Mouse (Mus musculus): ENCODE results near the gene Sorbs1. TPM values are rescaled to one million over a fixed set of nuclear protein-coding genes. Genes with fewer than 3 reads are reported as not detected.
A peak's percentile ranks its signal among the peaks of the same experiment; 100 is the strongest.

Gene Sorbs1
- polyA plus RNA-seq, 1 experiment = 13.2 TPM

DNA sequence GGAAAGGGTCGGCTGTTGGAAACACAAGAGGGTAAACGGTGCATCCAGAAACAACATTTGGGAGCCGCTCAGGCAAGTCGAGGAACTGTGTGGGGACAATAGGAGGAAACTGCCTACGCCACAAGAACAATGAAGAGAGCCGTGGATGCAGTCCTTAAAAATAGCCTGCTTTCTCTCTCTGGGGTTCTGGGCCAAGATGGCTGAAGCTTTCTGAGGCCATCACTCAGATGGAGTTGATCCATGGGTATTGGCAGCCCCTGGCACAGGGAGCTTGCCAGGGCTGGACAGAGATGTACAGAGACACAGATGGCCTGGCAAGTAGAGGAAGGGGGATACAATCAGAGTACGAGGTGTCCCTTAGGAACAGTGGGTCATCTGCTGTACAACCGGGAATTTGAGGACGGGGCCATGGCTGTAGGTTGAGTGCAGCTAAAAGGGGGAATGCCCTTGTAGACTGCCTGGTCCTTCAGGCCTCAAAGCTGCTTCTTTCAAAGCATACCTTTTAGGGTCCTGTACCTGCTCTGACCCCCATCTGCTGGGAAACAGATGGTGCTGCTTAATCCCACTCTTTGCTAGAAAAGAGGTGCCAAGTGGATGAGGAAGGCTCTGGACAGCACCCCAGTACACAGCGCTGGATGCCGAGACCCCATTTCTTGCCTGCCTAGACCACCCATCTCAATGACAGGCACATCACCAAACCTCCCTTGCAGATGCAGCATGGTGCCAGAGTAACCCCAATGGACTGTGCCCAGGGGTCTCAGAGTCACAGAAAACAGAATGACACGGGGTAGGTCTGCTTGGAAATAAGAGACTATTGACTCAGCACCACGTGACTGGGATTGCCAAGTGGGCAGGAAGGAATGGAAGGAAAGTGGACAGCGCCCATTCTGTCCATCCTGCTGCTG lies 117.6 kb downstream of the Sorbs1 start:
- H3K4me3 ChIP-seq (ENCODE audit: low read depth, low read length) = no peak overlapping the region
- H3K27ac ChIP-seq (ENCODE audit: insufficient read depth, low read depth, low read length) = peak overlapping the region; percentile 45; the same call in 1 of the 2 replicates
- peaks cover 10% of the 10 kb centered on the region; the same call in 1 of the 2 replicates for H3K4me1 ChIP-seq (ENCODE audit: control insufficient read depth, insufficient read depth, insufficient read length, low read length)
- H3K36me3 ChIP-seq (ENCODE audit: control insufficient read depth, insufficient read depth, low read length) = peaks cover 8% of the 10 kb centered on the region
- 87% methylated on average over 14 of the region's 14 CpGs for WGBS
- no peaks in the 10 kb centered on the region for H3K27me3 ChIP-seq (ENCODE audit: control insufficient read depth, insufficient read depth, low read length)
- TF ChIP-seq POLR2A (IDR thresholded peaks at IDR 0.05; ENCODE audit: low read depth, low read length) (no peak), CTCF (IDR thresholded peaks at IDR 0.05; ENCODE audit: extremely low read depth, insufficient read length, insufficient replicate concordance, low read depth, low read length) (no peak)

- Histone ChIP-seq H3K4me3 (ENCODE audit: low read depth, low read length) (no peak overlapping the region), H3K4me1 (ENCODE audit: control insufficient read depth, insufficient read depth, insufficient read length, low read length) (peaks cover 9% of the 10 kb centered on the region; the same call in 1 of the 2 replicates), H3K27ac (ENCODE audit: insufficient read depth, low read depth, low read length) (peak overlapping the region; percentile 45), H3K27me3 (ENCODE audit: control insufficient read depth, insufficient read depth, low read length) (no peaks in the 10 kb centered on the region), H3K36me3 (ENCODE audit: control insufficient read depth, insufficient read depth, low read length) (peaks cover 8% of the 10 kb centered on the region)
- no peak for TF ChIP-seq CTCF (IDR thresholded peaks at IDR 0.05; ENCODE audit: extremely low read depth, insufficient read length, insufficient replicate concordance, low read depth, low read length)
- TF ChIP-seq POLR2A (IDR thresholded peaks at IDR 0.05; ENCODE audit: low read depth, low read length) = no peak
- WGBS = 82% methylated on average over 12 of the region's 12 CpGs
These were observed 118.3 kb downstream of the Sorbs1 start for GRCm38 (mm10) chr19:40395321-40395695.

DNA sequence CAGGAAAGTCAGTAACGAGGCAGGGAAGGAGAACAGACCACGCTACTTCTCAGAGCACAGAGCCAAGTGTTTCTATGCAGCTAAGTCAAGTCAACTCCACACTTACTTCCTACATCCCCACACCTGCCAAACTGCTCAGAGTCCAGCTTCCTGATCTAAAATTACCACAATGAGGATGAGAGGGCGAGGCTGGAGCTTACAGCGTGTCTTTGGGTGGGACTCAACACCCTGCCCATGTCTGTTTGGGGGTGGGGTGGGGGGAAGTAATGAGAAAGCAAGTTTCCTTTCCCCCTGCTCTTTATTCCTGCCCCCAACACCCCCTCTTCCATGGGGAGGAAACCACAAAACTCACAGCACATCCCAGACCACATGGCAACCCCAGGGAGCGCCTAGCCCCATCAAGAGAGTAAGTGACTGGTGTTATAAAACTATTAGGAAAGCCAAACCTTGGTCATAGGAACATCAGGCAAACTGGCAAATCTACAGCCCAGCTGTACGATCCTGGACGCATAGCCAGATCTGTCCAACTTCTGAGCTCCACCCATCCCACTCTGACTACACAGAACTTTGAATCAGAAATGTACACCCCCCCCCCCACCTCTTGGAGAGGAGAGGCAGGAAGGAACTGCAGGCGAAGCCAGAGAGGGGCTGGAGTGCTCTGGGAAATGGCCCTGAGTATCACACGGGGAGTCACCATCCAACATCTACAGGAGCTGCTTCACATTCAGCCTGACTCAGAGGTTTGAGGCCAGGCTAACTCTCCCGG lies 118.8 kb downstream of the Sorbs1 start:
- Histone ChIP-seq H3K27me3 (ENCODE audit: control insufficient read depth, insufficient read depth, low read length) (no peaks in the 10 kb centered on the region), H3K36me3 (ENCODE audit: control insufficient read depth, insufficient read depth, low read length) (peaks cover 8% of the 10 kb centered on the region), H3K4me1 (ENCODE audit: control insufficient read depth, insufficient read depth, insufficient read length, low read length) (peaks cover 9% of the 10 kb centered on the region; the same call in 1 of the 2 replicates), H3K27ac (ENCODE audit: insufficient read depth, low read depth, low read length) (peak overlapping the region; percentile 45), H3K4me3 (ENCODE audit: low read depth, low read length) (no peak overlapping the region)
- WGBS = 16% methylated on average over 10 of the region's 10 CpGs
- TF ChIP-seq POLR2A (IDR thresholded peaks at IDR 0.05; ENCODE audit: low read depth, low read length) = no peak
- no peak for TF ChIP-seq CTCF (IDR thresholded peaks at IDR 0.05; ENCODE audit: extremely low read depth, insufficient read length, insufficient replicate concordance, low read depth, low read length)

- H3K4me1 ChIP-seq (ENCODE audit: control insufficient read depth, insufficient read depth, insufficient read length, low read length) = peaks cover 18% of the 10 kb centered on the region; the same call in 1 of the 2 replicates
- peaks cover 4% of the 10 kb centered on the region; the same call in 1 of the 2 replicates for H3K36me3 ChIP-seq (ENCODE audit: control insufficient read depth, insufficient read depth, low read length)
- TF ChIP-seq POLR2A (IDR thresholded peaks at IDR 0.05; ENCODE audit: low read depth, low read length) (no peak), CTCF (IDR thresholded peaks at IDR 0.05; ENCODE audit: extremely low read depth, insufficient read length, insufficient replicate concordance, low read depth, low read length) (no peak)
- H3K27ac ChIP-seq (ENCODE audit: insufficient read depth, low read depth, low read length) = no peak overlapping the region
- H3K4me3 ChIP-seq (ENCODE audit: low read depth, low read length) = no peak overlapping the region
- H3K27me3 ChIP-seq (ENCODE audit: control insufficient read depth, insufficient read depth, low read length) = no peaks in the 10 kb centered on the region
- WGBS = 91% methylated on average over 5 of the region's 5 CpGs
These were observed 120.7 kb downstream of the Sorbs1 start for GRCm38 (mm10) chr19:40392795-40393392.

- Histone ChIP-seq H3K4me1 (ENCODE audit: control insufficient read depth, insufficient read depth, insufficient read length, low read length) (peaks cover 18% of the 10 kb centered on the region; the same call in 1 of the 2 replicates), H3K4me3 (ENCODE audit: low read depth, low read length) (no peak overlapping the region), H3K36me3 (ENCODE audit: control insufficient read depth, insufficient read depth, low read length) (peaks cover 6% of the 10 kb centered on the region), H3K27me3 (ENCODE audit: control insufficient read depth, insufficient read depth, low read length) (no peaks in the 10 kb centered on the region), H3K27ac (ENCODE audit: insufficient read depth, low read depth, low read length) (no peak overlapping the region)
- TF ChIP-seq CTCF (IDR thresholded peaks at IDR 0.05; ENCODE audit: extremely low read depth, insufficient read length, insufficient replicate concordance, low read depth, low read length) (peak; percentile 98; the same call in 1 of the 2 replicates), POLR2A (IDR thresholded peaks at IDR 0.05; ENCODE audit: low read depth, low read length) (no peak)
- 10% methylated on average over 6 of the region's 6 CpGs for WGBS
These were observed 122.1 kb downstream of the Sorbs1 start for GRCm38 (mm10) chr19:40391469-40391868.

DNA sequence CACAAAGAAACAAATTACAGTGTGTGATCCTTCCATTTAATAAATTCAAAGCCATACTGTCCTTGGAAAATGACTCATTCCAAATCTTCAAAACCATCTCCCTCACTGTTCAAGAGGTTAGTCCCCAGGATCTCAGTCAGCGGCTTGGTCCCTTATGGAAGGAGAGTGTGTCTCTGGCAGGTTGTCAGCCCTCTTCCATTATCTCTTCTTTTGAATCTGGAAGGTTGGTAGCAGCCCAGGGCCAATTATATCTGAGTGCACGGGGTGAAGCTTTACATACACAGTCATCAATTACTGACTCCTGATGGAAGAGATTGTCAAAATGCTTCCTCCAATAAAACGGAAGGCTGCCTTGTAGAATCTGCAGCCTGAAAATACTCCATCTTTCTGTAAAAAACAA lies 126.7 kb downstream of the Sorbs1 start:
- H3K27me3 ChIP-seq (ENCODE audit: control insufficient read depth, insufficient read depth, low read length) = no peaks in the 10 kb centered on the region
- H3K4me3 ChIP-seq (ENCODE audit: low read depth, low read length) = no peak overlapping the region
- WGBS = 80% methylated on average over 3 of the region's 3 CpGs
- H3K27ac ChIP-seq (ENCODE audit: insufficient read depth, low read depth, low read length) = no peak overlapping the region
- H3K36me3 ChIP-seq (ENCODE audit: control insufficient read depth, insufficient read depth, low read length) = peaks cover 7% of the 10 kb centered on the region
- peaks cover 8% of the 10 kb centered on the region; the same call in 1 of the 2 replicates for H3K4me1 ChIP-seq (ENCODE audit: control insufficient read depth, insufficient read depth, insufficient read length, low read length)
- TF ChIP-seq POLR2A (IDR thresholded peaks at IDR 0.05; ENCODE audit: low read depth, low read length) = no peak
- no peak for TF ChIP-seq CTCF (IDR thresholded peaks at IDR 0.05; ENCODE audit: extremely low read depth, insufficient read length, insufficient replicate concordance, low read depth, low read length)
